Mouse (Mus musculus): ENCODE results near the gene Wfikkn1.

The Wfikkn1 gene

DNA sequence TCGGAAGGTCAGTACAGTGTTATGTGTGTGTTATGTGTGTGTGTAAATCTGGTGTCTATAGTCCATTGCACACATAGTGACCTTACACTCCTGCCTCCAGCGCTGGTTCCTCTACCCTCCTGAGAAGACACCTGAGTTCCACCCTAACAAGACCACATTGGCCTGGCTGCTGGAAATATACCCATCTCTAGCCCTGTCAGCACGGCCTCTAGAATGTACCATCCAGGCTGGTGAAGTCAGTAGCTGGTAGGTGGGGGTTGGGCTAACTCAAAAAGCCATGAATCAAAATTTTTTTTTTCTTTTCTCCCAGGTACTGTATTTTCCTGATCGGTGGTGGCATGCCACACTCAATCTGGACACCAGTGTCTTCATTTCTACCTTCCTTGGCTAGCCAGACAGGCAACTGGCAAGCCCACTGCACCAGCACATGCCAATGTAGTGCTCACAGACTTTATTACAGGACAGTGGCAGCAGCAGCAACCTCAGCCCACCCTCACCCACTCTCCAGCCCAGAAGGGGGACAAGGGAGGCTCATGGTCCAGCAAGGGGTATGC is 50.4 kb downstream of the Wfikkn1 start:
- no peak for TF ChIP-seq GATA4 (IDR thresholded peaks at IDR 0.05; ENCODE audit: insufficient replicate concordance, low read length)

DNA sequence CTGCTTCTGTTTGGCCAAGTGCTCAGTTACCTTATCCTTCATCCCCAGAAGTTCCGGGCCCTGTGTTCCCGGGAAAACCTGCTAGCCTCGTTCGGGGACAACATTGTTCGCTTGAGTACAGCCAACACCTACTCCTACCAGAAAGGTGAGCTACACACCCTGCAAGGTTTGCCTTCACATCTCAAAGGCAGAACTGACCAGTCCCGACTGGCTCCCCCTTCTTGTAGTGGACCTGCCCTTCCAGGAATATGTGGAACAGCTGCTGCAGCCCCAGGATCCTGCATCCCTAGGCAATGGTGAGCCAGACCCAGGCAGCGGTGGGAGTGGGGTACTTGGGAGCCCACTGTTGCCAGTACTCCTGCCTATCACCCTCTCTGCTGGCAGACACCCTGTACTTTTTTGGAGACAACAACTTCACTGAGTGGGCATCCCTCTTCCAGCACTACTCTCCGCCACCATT is 51.1 kb downstream of the Wfikkn1 start:
- TF ChIP-seq GATA4 (IDR thresholded peaks at IDR 0.05; ENCODE audit: insufficient replicate concordance, low read length) = no peak

DNA sequence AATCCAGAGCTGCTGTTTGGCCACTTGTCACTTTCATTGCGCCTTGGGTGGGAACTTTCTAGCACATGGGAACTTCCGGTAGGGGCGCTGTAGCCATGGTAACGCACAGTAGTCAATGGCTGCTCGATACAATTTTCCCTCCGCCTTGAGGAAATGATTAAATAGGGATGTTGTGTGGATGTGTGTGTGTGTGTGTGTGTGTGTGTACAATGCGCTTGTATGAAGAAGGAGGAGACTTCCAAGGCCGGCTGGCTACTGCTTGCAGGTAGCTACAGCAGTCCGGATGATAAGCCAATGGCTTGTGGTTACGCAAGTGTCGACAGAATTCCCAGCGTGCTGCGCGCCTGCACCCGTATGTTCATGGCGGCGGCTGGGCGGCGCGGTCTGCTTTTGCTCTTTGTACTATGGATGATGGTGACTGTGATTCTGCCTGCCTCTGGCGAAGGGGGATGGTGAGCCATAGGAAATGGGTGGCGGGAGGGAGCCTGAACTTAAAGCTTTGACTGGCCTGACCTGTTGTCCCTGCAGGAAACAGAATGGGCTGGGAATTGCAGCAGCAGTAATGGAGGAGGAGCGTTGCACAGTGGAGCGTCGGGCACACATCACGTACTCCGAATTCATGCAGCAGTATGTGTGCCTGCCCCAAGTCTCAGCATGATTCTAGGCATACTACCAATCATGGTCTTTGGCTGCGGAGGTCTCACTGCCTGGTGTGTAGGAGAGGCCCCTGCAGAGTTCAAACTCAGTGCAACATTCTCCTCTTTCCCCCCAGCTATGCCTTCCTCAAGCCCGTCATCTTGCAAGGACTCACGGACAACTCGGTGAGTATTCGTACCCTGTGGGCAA is 51.7 kb downstream of the Wfikkn1 start, which contains the start of gene Jmjd8:
Jmjd8 (plus strand) TSS at position 156 of the 846 bp plus-strand sequence.
- TF ChIP-seq GATA4 (IDR thresholded peaks at IDR 0.05; ENCODE audit: insufficient replicate concordance, low read length) = peak; percentile 79; the same call in 1 of the 2 replicates

DNA sequence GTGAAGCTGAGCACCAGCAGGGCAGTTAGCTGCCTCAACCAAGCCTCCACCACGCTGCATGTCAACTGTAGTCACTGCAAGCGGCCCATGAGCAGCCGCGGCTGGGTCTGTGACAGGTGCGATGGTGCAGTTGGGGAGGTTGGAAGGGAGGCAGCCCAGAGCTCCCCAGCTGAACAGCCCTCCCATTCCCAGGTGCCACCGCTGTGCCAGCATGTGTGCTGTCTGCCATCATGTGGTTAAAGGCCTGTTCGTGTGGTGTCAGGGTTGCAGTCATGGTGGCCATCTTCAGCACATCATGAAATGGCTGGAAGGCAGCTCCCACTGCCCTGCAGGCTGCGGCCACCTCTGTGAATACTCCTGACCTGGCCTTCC is 52.4 kb downstream of the Wfikkn1 start:
- no peak for TF ChIP-seq GATA4 (IDR thresholded peaks at IDR 0.05; ENCODE audit: insufficient replicate concordance, low read length)
